Mouse (Mus musculus): ENCODE data around the gene Spns2.

GRCm38 (mm10) chr11:72470004-72470403, 19.7 kb downstream of the Spns2 start:
- TF ChIP-seq EP300 (IDR thresholded peaks at IDR 0.05) = no peak
- no peak for TF ChIP-seq CTCF (IDR thresholded peaks at IDR 0.05)

All from lung, postnatal 0 days (tissue).